Mouse (Mus musculus) heart, embryonic 12.5 days (tissue): Measurements from ENCODE around the gene Plekhh3. TPM values are rescaled to one million over a fixed set of nuclear protein-coding genes. Genes with fewer than 3 reads are reported as not detected.

Source experiments
- ATAC-seq: fragments of 200-750 bp; cut with Nextera tagmentation; 2 replicates; pipeline ENCODE4 v1.8.0; 2017; ENCODE audit warnings: moderate TSS enrichment, moderate library complexity; ENCODE audit not compliant: insufficient number of reproducible peaks, low FRiP score
- H3K27ac ChIP-seq: fragments of 300-500 bp; sonication (generic); 2 replicates; pipeline ENCODE4 v1.5.1; 2016; ENCODE audit warnings: mild to moderate bottlenecking, moderate library complexity; ENCODE audit not compliant: poor library complexity, severe bottlenecking
- H3K27me3 ChIP-seq: fragments of 300-500 bp; sonication (generic); replicated peaks from 2 replicates; pipeline ENCODE4 v1.6.1; 2016; ENCODE audit warnings: mild to moderate bottlenecking, moderate library complexity
- H3K36me3 ChIP-seq: fragments of 300-500 bp; sonication (generic); 2 replicates; pipeline ENCODE4 v1.6.1; 2016; ENCODE audit warnings: mild to moderate bottlenecking, moderate library complexity
- H3K4me1 ChIP-seq: fragments of 300-500 bp; sonication (generic); replicated peaks from 2 replicates; pipeline ENCODE4 v1.6.1; 2016; ENCODE audit warnings: mild to moderate bottlenecking
- H3K4me2 ChIP-seq: fragments of 300-500 bp; sonication (generic); 2 replicates; pipeline ENCODE4 v1.6.1; 2016; ENCODE audit warnings: mild to moderate bottlenecking, moderate library complexity
- H3K4me3 ChIP-seq: fragments of 300-500 bp; sonication (generic); 2 replicates; pipeline ENCODE4 v1.5.1; 2016; ENCODE audit warnings: mild to moderate bottlenecking
- H3K9ac ChIP-seq: fragments of 300-500 bp; sonication (generic); 2 replicates; pipeline ENCODE4 v1.6.1; 2016; ENCODE audit warnings: mild to moderate bottlenecking, moderate library complexity
- H3K9me3 ChIP-seq: fragments of 300-500 bp; sonication (generic); replicated peaks from 2 replicates; pipeline ENCODE4 v1.6.1; 2016; ENCODE audit warnings: mild to moderate bottlenecking, moderate library complexity
- WGBS: fragments of 180-500 bp; shearing (Covaris S2); methylation state at CpG from one replicate; pipeline ENCODE4 v1.1.7; 2016; 5-methylcytosine and 5-hydroxymethylcytosine counted together
- polyA plus RNA-seq: library from polyadenylated mRNA; unstranded; fragments of >200 nt; fragmentation: Nextera tagmentation; extraction: Ambion mirVana; gene quantifications from 2 replicates; pipeline ENCODE4 v1.2.1, GENCODE M21; 2016

Gene Plekhh3
- polyA plus RNA-seq, 1 experiment from 2014 or later: 10.6 TPM

- H3K9ac ChIP-seq: no peak overlapping the region
- no peak overlapping the region for H3K27ac ChIP-seq
- H3K9me3 ChIP-seq: no peaks in the 10 kb centered on the region
- WGBS: 83% methylated on average over 27 of the region's 27 CpGs
- ATAC-seq: no peak
- H3K27me3 ChIP-seq: 0 out of 2 replicates have a peak, but pooled peaks cover 8% of the 10 kb centered on the region
- H3K4me2 ChIP-seq: no peak overlapping the region
- no peak overlapping the region for H3K4me3 ChIP-seq
- H3K4me1 ChIP-seq: peaks cover 31% of the 10 kb centered on the region
- H3K36me3 ChIP-seq: no peaks in the 10 kb centered on the region; the same call in 1 of the 2 replicates
Measured at GRCm38 (mm10) chr11:101186526-101187247, 15.5 kb upstream of the Plekhh3 start.

GRCm38 (mm10) chr11:101185441-101185840 lies 14.3 kb upstream of the Plekhh3 start:
- Histone ChIP-seq H3K36me3 (no peaks in the 10 kb centered on the region; the same call in 1 of the 2 replicates), H3K4me3 (no peak overlapping the region), H3K9ac (no peak overlapping the region), H3K27ac (no peak overlapping the region), H3K4me1 (peaks cover 19% of the 10 kb centered on the region), H3K27me3 (0 out of 2 replicates have a peak, but pooled peaks cover 8% of the 10 kb centered on the region), H3K9me3 (no peaks in the 10 kb centered on the region), H3K4me2 (no peak overlapping the region)
- 89% methylated on average over 4 of the region's 4 CpGs for WGBS
- ATAC-seq: no peak

GRCm38 (mm10) chr11:101184984-101185383 lies 13.8 kb upstream of the Plekhh3 start:
- Histone ChIP-seq H3K4me3 (no peak overlapping the region), H3K27ac (no peak overlapping the region), H3K36me3 (no peaks in the 10 kb centered on the region; the same call in 1 of the 2 replicates), H3K4me2 (no peak overlapping the region), H3K9ac (no peak overlapping the region), H3K9me3 (no peaks in the 10 kb centered on the region), H3K27me3 (0 out of 2 replicates have a peak, but pooled peaks cover 8% of the 10 kb centered on the region), H3K4me1 (peaks cover 14% of the 10 kb centered on the region)
- 86% methylated on average over 12 of the region's 12 CpGs for WGBS
- ATAC-seq: no peak

- no peaks in the 10 kb centered on the region; the same call in 1 of the 2 replicates for H3K36me3 ChIP-seq
- H3K4me2 ChIP-seq: no peak overlapping the region
- H3K27ac ChIP-seq: no peak overlapping the region
- H3K27me3 ChIP-seq: peaks cover 25% of the 10 kb centered on the region
- ATAC-seq: no peak
- WGBS: 69% methylated on average over 14 of the region's 14 CpGs
- H3K9ac ChIP-seq: no peak overlapping the region
- H3K9me3 ChIP-seq: no peaks in the 10 kb centered on the region
- no peaks in the 10 kb centered on the region for H3K4me1 ChIP-seq
- no peak overlapping the region for H3K4me3 ChIP-seq
Measured at GRCm38 (mm10) chr11:101182771-101183517, 11.8 kb upstream of the Plekhh3 start.

GRCm38 (mm10) chr11:101181961-101182360 lies 10.8 kb upstream of the Plekhh3 start:
- no peaks in the 10 kb centered on the region for H3K9me3 ChIP-seq
- no peak overlapping the region for H3K4me2 ChIP-seq
- H3K36me3 ChIP-seq: no peaks in the 10 kb centered on the region; the same call in 1 of the 2 replicates
- H3K9ac ChIP-seq: no peak overlapping the region
- peaks cover 35% of the 10 kb centered on the region for H3K27me3 ChIP-seq
- ATAC-seq: no peak
- no peak overlapping the region for H3K4me3 ChIP-seq
- WGBS: 91% methylated on average over 11 of the region's 11 CpGs
- H3K4me1 ChIP-seq: peaks cover 3% of the 10 kb centered on the region; the same call in 1 of the 2 replicates
- no peak overlapping the region for H3K27ac ChIP-seq

- Histone ChIP-seq H3K4me1 (peaks cover 11% of the 10 kb centered on the region), H3K9ac (no peak overlapping the region), H3K4me3 (no peak overlapping the region), H3K36me3 (no peaks in the 10 kb centered on the region), H3K27me3 (peaks cover 42% of the 10 kb centered on the region), H3K9me3 (no peaks in the 10 kb centered on the region), H3K27ac (no peak overlapping the region), H3K4me2 (no peak overlapping the region)
- ATAC-seq: no peak
- WGBS: 39% methylated on average over 10 of the region's 10 CpGs
Measured at GRCm38 (mm10) chr11:101180846-101181740, 9.9 kb upstream of the Plekhh3 start.

- 73% methylated on average over 17 of the region's 17 CpGs for WGBS
Measured at GRCm38 (mm10) chr11:101180261-101180660, 9.1 kb upstream of the Plekhh3 start.

GRCm38 (mm10) chr11:101179306-101179705 lies 8.2 kb upstream of the Plekhh3 start:
- WGBS: 81% methylated on average over 15 of the region's 15 CpGs
- H3K27me3 ChIP-seq: peaks cover 47% of the 10 kb centered on the region
- peaks cover 27% of the 10 kb centered on the region for H3K4me1 ChIP-seq
- no peak overlapping the region for H3K4me2 ChIP-seq
- no peak for ATAC-seq
- no peak overlapping the region for H3K27ac ChIP-seq
- H3K4me3 ChIP-seq: no peak overlapping the region
- no peaks in the 10 kb centered on the region for H3K36me3 ChIP-seq
- H3K9ac ChIP-seq: no peak overlapping the region
- H3K9me3 ChIP-seq: no peaks in the 10 kb centered on the region

More at GRCm38 (mm10) chr11:101180261-101180660, 9.1 kb upstream of the Plekhh3 start:
- Histone ChIP-seq H3K9ac (no peak overlapping the region), H3K27me3 (peaks cover 43% of the 10 kb centered on the region), H3K4me2 (no peak overlapping the region), H3K36me3 (no peaks in the 10 kb centered on the region), H3K27ac (no peak overlapping the region), H3K4me3 (no peak overlapping the region), H3K9me3 (no peaks in the 10 kb centered on the region), H3K4me1 (peaks cover 18% of the 10 kb centered on the region)
- ATAC-seq: no peak

- no peak overlapping the region for H3K9ac ChIP-seq
- no peak overlapping the region for H3K27ac ChIP-seq
- peaks cover 39% of the 10 kb centered on the region for H3K27me3 ChIP-seq
- no peaks in the 10 kb centered on the region for H3K36me3 ChIP-seq
- no peak overlapping the region for H3K4me3 ChIP-seq
- H3K4me2 ChIP-seq: peak overlapping the region; percentile 7; the same call in 1 of the 2 replicates
- H3K9me3 ChIP-seq: no peaks in the 10 kb centered on the region
- 56% methylated on average over 36 of the region's 36 CpGs for WGBS
- peaks cover 35% of the 10 kb centered on the region for H3K4me1 ChIP-seq
- ATAC-seq: no peak
Measured at GRCm38 (mm10) chr11:101178061-101179058, 7.2 kb upstream of the Plekhh3 start.
